Mouse (Mus musculus) olfactory bulb, adult 2 months (tissue): ENCODE data around the gene Kcnq1.

Source experiments
- CTCF ChIP-seq: fragments of 200-500 bp; IDR thresholded peaks from 2 replicates; pipeline ENCODE4 v1.5.1; 2012; ENCODE audit warnings: low read depth, mild to moderate bottlenecking, low read length, moderate library complexity; ENCODE audit not compliant: insufficient read depth
- POLR2A ChIP-seq: fragments of 200-500 bp; IDR thresholded peaks from 2 replicates; pipeline ENCODE4 v1.6.1; 2012; ENCODE audit warnings: mild to moderate bottlenecking, low read depth, low read length, moderate library complexity; ENCODE audit not compliant: insufficient read depth

DNA sequence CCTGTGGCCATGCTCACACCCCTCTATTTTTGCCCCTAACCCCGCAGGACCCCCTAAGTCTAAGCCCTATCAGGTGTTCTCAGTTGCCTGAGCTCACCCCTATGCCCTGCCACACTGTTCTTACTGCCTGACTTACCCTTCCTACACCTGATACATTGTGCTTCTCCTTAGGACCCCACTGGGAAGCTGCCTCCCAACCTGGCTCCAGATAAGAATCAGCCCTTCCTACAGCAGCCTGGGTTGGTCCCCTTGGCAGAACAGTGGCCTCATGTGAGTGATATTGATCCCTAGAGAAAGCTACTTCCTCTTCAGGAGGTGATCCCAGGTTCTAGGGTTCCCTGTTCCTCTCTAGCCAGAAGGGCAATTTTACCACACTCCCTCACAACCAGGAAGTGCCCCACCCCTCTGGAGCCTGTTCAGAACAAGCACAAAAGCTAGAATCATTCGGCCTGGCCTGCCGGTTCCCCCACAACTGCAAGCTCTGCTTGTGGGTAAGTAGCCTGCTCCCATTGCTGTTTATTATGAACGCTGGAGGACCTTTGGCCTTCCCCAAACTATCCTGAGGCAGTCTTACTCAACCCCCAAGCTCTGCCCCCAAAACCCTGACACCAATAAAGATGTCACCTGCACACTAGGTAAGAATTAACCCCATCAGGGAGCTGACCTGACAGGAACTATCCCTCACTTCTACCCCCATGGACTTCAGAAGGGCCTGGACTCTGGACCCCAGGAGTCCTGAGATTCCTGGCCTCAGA, 367.4 kb downstream of the Kcnq1 start, which contains the start of gene Slc22a18:
- TF ChIP-seq POLR2A (no peak), CTCF (no peak)
